Mouse (Mus musculus) cerebellum, postnatal 10 days (tissue): Measurements from ENCODE around the gene Aebp2.

Experiments used
- DNase-seq, 2 experiments: peaks; one replicate each; pipeline ENCODE4 v3.0.0; 2021; ENCODE audit warnings: mixed read lengths in 2 of 2

The Aebp2 gene

GRCm38 (mm10) chr6:140701259-140701658, 78.8 kb downstream of the Aebp2 start:
- no peak for DNase-seq

GRCm38 (mm10) chr6:140705132-140705531, 82.7 kb downstream of the Aebp2 start:
- DNase-seq = no peak

DNA sequence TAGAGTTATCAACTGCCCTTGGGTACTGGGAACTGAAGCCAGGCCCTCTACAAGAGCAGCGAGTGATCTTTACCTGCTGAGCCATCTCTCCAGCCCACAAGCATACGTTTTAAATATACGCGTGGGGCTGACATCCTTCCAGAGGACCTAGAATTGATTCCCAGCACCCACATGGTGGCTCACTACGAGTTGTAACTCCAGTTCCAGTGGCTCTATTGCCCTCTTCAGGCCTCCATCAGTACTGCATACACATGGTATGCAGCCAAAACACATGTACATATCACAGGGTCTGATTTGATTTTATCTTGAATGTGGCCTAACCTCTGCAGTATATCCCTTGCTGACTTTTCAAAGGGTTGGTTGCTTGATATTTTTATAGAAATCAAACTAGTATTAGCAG, 83.6 kb downstream of the Aebp2 start:
- no peak for DNase-seq

- DNase-seq = no peak
These were observed 85.6 kb downstream of the Aebp2 start for GRCm38 (mm10) chr6:140708059-140708458.

DNA sequence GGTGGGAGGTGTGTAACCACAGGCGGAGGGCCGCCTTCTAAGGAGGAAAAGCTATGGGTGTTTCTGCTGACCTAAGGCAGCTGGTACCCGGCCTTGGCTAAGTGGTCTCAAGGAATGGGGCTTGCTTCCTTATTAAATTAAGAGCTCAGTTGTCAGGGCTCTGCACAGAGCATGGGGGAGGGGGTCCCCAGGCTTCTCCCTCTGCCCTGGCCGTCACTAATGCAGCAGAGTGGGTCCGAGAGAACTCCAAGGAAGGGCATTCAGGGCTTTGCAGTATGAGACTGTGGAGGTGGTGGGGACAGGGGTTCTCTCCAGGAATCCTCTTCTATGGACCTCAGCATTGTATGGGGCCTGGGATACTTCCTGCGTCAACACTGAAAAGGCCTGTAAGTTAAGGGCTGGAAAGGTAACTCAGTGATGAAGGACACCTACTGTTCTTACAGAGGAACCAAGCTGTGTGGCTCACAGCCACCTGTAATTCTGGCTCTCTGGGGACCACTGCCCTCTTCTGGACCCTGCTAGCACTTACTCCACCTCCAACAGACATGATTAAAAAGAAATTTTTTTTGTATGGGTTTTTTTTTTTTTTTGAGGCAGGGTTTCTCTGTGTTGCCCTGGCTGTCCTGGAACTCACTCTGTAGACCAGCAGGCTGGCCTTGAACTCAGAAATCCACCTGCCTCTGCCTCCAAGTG, 87.1 kb downstream of the Aebp2 start:
- DNase-seq = peak in 1 of 2 experiments; percentile 32

DNA sequence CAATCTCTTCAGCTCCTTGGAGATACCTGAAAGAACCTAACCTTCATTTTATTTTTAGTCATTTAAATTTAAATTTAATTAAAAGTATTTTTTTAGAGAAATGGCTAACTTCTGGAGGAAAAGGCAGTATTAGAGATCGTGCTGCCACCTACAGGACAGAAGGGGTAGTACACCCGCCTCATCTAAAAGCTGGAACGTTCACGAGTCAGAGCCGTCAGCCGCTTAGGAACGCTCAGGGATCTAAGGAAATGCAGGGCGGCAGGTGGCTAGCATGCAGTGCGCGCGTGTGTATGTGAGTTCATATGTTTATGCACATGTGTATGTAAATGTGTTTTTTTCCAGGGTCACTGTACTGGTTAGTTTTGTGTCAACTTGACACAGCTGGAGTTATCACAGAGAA, 90.3 kb downstream of the Aebp2 start:
- DNase-seq = peak; percentile 85 to 92

DNA sequence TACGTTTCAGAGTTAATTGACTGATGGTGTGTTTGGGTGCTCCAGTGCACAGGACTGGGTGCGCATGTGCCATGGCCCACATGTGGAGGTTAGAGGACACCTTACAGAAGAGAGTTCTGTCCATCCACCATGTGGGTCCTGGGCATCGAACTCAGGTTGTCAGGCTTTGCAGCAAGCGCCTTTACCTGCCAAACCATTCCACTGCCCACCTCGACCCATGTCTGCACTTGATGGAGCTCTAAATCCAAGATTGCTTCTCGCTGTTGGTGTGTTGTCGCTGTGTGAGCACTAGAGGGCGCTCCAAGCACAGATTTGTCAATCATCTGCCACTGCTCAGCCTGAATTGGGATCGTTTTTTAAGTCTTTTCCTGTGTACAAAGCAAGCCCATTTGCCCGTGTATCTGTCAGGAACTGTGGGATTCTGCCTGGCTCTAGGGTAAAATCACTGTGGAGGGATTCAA, 92.5 kb downstream of the Aebp2 start:
- DNase-seq = peak; percentile 90 to 91

DNA sequence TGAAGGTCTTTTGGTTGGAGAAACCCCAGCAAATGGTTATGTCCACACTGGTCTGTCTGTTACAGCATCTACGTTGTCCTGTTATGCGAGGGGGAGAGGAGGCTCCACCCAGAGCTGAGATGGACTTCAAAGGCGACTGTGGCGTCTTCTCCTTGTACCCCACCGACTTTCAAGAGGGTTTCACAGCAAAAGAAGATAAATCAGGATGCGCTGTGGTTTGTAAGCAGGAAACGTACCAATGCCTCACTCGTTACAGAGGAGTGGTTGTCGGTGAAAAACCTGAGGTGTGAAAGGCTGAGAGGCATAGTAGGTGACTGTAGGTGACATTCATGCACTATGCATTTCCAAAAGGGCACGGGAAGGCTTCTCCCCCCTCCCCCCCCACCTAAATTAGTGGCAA, 99.6 kb downstream of the Aebp2 start:
- DNase-seq = no peak
